Comparison of ENCODE assay signal across 16 mouse cellular contexts in the genomic region with DNA sequence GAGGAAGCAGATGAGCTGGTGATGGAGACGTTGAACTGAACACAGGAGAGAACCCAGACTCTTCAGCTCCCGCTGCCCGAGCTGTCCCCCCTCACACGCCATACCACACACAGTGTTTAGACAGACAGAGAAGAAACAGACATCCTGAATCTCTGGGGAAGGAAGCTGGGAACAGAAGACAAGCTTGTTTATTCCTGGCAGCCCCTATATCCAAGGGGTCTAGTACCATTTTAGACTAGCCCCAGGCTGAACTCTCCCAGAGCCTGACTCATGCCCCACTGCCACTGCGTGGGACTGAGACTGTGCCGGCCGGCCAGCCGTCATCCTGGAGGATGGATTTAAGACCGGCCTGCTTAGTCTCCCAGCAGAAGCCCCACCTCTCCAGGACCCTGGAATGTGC. TPM values are rescaled to one million over a fixed set of nuclear protein-coding genes. Genes with fewer than 3 reads are reported as not detected.
A peak's percentile ranks its signal among the peaks of the same experiment; 100 is the strongest.
DNase-seq lines count a peak whose midpoint lies in the region; ATAC-seq and TF ChIP-seq lines count a peak whose summit lies in the region.
"Had no signal": no experiment of that assay in that cellular context is flagged by ENCODE, and none has a peak within 500 bp of the region (broad histone marks: within the 10 kb centered on the region; RNA-seq: fewer than 3 reads in every experiment).

No protein-coding gene starts in this region.

- H3K9ac ChIP-seq in heart, embryonic 11.5 days (ENCODE audit: low read depth, low read length), result no peak overlapping the region
- no peak overlapping the region for H3K9ac ChIP-seq in lung, embryonic 14.5 days
- H3K9ac ChIP-seq in intestine, embryonic 15.5 days, result no peak overlapping the region
- H3K9ac ChIP-seq in stomach, embryonic 16.5 days (ENCODE audit: low read length), result no peak overlapping the region; the same call in 1 of the 2 replicates

- no peak for DNase-seq in heart, postnatal 36 days
- peak; percentile 60 for DNase-seq in lung, embryonic 14.5 days
- no peak for DNase-seq in lung, adult 18-20 months
- no peak for DNase-seq in urinary bladder, adult 18-20 months (ENCODE audit: low spot score in 2 of 2)
- no peak for DNase-seq in left cerebral cortex, postnatal 36 days (ENCODE audit: low spot score in 2 of 2)
- DNase-seq: adrenal gland, postnatal 14 days; B cell, adult 2 months; cerebellum, adult 2 months; gastrocnemius, adult 2 months; left cerebral cortex, postnatal 4 days; midbrain, embryonic 14.5 days; spleen, adult 18-20 months; thymus, postnatal 4 days had no signal

- no peak overlapping the region for H3K4me3 ChIP-seq in heart, embryonic 11.5 days (ENCODE audit: low read depth, low read length)
- H3K4me3 ChIP-seq in lung, embryonic 14.5 days (ENCODE audit: low read depth, low read length), result no peak overlapping the region
- no peak overlapping the region for H3K4me3 ChIP-seq in intestine, embryonic 15.5 days (replicated peaks)
- no peak overlapping the region for H3K4me3 ChIP-seq in stomach, embryonic 16.5 days (replicated peaks; ENCODE audit: low read length)
- H3K4me3 ChIP-seq: gastrocnemius, adult 2 months had no signal

- no peaks in the 10 kb centered on the region for H3K9me3 ChIP-seq in heart, embryonic 11.5 days (replicated peaks; ENCODE audit: control insufficient read depth, low read length)
- H3K9me3 ChIP-seq in lung, embryonic 14.5 days (ENCODE audit: low read depth, low read length), result no peaks in the 10 kb centered on the region
- H3K9me3 ChIP-seq in intestine, embryonic 15.5 days, result no peaks in the 10 kb centered on the region
- no peaks in the 10 kb centered on the region for H3K9me3 ChIP-seq in stomach, embryonic 16.5 days (replicated peaks; ENCODE audit: control insufficient read depth, low read length)

- no peak overlapping the region; the same call in 1 of the 2 replicates for H3K4me2 ChIP-seq in heart, embryonic 11.5 days
- H3K4me2 ChIP-seq in lung, embryonic 14.5 days, result peak overlapping the region; percentile 3; the same call in 1 of the 2 replicates
- H3K4me2 ChIP-seq in intestine, embryonic 15.5 days (replicated peaks), result peak overlapping the region; percentile 34
- H3K4me2 ChIP-seq in stomach, embryonic 16.5 days (ENCODE audit: low read depth, low read length), result peak overlapping the region; percentile 22

- H3K27ac ChIP-seq in heart, embryonic 11.5 days (ENCODE audit: low read depth, low read length), result peak overlapping the region; percentile 30
- 0 out of 2 replicates have a peak overlapping the region, but pooled peaks have one; percentile 33 for H3K27ac ChIP-seq in lung, embryonic 14.5 days (ENCODE audit: low read depth)
- peak overlapping the region; percentile 83 for H3K27ac ChIP-seq in intestine, embryonic 15.5 days
- H3K27ac ChIP-seq in stomach, embryonic 16.5 days (ENCODE audit: low read length), result peak overlapping the region; percentile 66
- H3K27ac ChIP-seq: gastrocnemius, adult 2 months had no signal

- 11% methylated on average over 9 of the region's 9 CpGs for WGBS in heart, embryonic 11.5 days (ENCODE audit: insufficient replicate concordance)
- WGBS in lung, embryonic 14.5 days, result 14% methylated on average over 9 of the region's 9 CpGs
- whole genome bisulfite sequencing in intestine, embryonic 15.5 days, result 19% methylated on average over 9 of the region's 9 CpGs
- WGBS in stomach, embryonic 16.5 days, result 22% methylated on average over 9 of the region's 9 CpGs

- H3K27me3 ChIP-seq in heart, embryonic 11.5 days (ENCODE audit: control insufficient read depth, insufficient read depth, low read length), result no peaks in the 10 kb centered on the region
- no peaks in the 10 kb centered on the region for H3K27me3 ChIP-seq in lung, embryonic 14.5 days (ENCODE audit: insufficient read depth, low read length)
- no peaks in the 10 kb centered on the region for H3K27me3 ChIP-seq in intestine, embryonic 15.5 days (replicated peaks)
- no peaks in the 10 kb centered on the region for H3K27me3 ChIP-seq in stomach, embryonic 16.5 days (ENCODE audit: control insufficient read depth, insufficient read depth, low read length)

- H3K36me3 ChIP-seq in heart, embryonic 11.5 days (ENCODE audit: control insufficient read depth, insufficient read depth, low read length), result peaks cover 7% of the 10 kb centered on the region
- H3K36me3 ChIP-seq in lung, embryonic 14.5 days (ENCODE audit: insufficient read depth), result peaks cover 13% of the 10 kb centered on the region
- H3K36me3 ChIP-seq in intestine, embryonic 15.5 days, result 0 out of 2 replicates have a peak, but pooled peaks cover 3% of the 10 kb centered on the region
- peaks cover 2% of the 10 kb centered on the region; the same call in 1 of the 2 replicates for H3K36me3 ChIP-seq in stomach, embryonic 16.5 days (ENCODE audit: control insufficient read depth, insufficient read depth, low read length)

- no peak for TF ChIP-seq CTCF in lung, embryonic 14.5 days (IDR thresholded peaks at IDR 0.05; ENCODE audit: low read depth)

- peaks cover 43% of the 10 kb centered on the region for H3K4me1 ChIP-seq in heart, embryonic 11.5 days (ENCODE audit: control insufficient read depth, insufficient read depth, low read length)
- no peaks in the 10 kb centered on the region for H3K4me1 ChIP-seq in lung, embryonic 14.5 days (ENCODE audit: insufficient read depth)
- H3K4me1 ChIP-seq in intestine, embryonic 15.5 days (replicated peaks), result peaks cover 34% of the 10 kb centered on the region
- H3K4me1 ChIP-seq in stomach, embryonic 16.5 days (ENCODE audit: control insufficient read depth, insufficient read depth, low read length), result peaks cover 17% of the 10 kb centered on the region; the same call in 1 of the 2 replicates

- ATAC-seq in heart, embryonic 11.5 days (replicated peaks; ENCODE audit: insufficient number of reproducible peaks, low FRiP score, low TSS enrichment), result peak; percentile 53; the same call in 1 of the 2 replicates
- ATAC-seq in lung, embryonic 14.5 days (ENCODE audit: insufficient read depth), result peak; percentile 47
- peak; percentile 72 for ATAC-seq in intestine, embryonic 15.5 days
- peak; percentile 79 for ATAC-seq in stomach, embryonic 16.5 days (ENCODE audit: insufficient read depth, low FRiP score)

- intact Hi-C loops in heart, postnatal 36 days (cut with DNase I), result no loop called here
- intact Hi-C loops in left cerebral cortex, postnatal 36 days (cut with DNase I), result no loop called here

RNA-seq across cellular contexts. Expression of a gene that starts 3.3 kb away (rescaled TPM):
- polyA plus RNA-seq in heart, embryonic 11.5 days (2014; fragmentation: Nextera tagmentation; extraction: Ambion mirVana), result 0.83 and 1.0 TPM in 2 replicates
- total RNA-seq in heart, postnatal 36 days (2021), result not detected
- polyA plus RNA-seq in lung, embryonic 14.5 days (2014; fragmentation: Nextera tagmentation; extraction: Ambion mirVana), result 0.18 and 0.57 TPM in 2 replicates
- 3.1 and 3.3 TPM in 2 replicates for polyA plus RNA-seq in intestine, embryonic 15.5 days (2015; fragmentation: Nextera tagmentation; extraction: Ambion mirVana)
- 1.0 and 1.2 TPM in 2 replicates for polyA plus RNA-seq in stomach, embryonic 16.5 days (2015; fragmentation: Nextera tagmentation; extraction: Ambion mirVana)
- total RNA-seq in left cerebral cortex, postnatal 36 days (2021), result not detected
- total RNA-seq: adrenal gland, postnatal 14 days; gastrocnemius, adult 2 months; left cerebral cortex, postnatal 4 days had no signal
- polyA plus RNA-seq: cerebellum, adult 2 months had no signal

RNA-seq across cellular contexts. Expression of a gene that starts 9.5 kb away (rescaled TPM):
- polyA plus RNA-seq in heart, embryonic 11.5 days (2014; fragmentation: Nextera tagmentation; extraction: Ambion mirVana), result 173 and 193 TPM in 2 replicates
- 100 to 1,000 TPM; 102 to 104 TPM for total RNA-seq in heart, postnatal 36 days (2021)
- 233 and 236 TPM in 2 replicates for polyA plus RNA-seq in lung, embryonic 14.5 days (2014; fragmentation: Nextera tagmentation; extraction: Ambion mirVana)
- polyA plus RNA-seq in intestine, embryonic 15.5 days (2015; fragmentation: Nextera tagmentation; extraction: Ambion mirVana), result 225 and 244 TPM in 2 replicates
- polyA plus RNA-seq in stomach, embryonic 16.5 days (2015; fragmentation: Nextera tagmentation; extraction: Ambion mirVana), result 227 and 252 TPM in 2 replicates
- total RNA-seq in left cerebral cortex, postnatal 36 days (2021), result 100 to 1,000 TPM; 139 to 143 TPM

RNA-seq across cellular contexts. Expression of a gene that starts 9.7 kb away (rescaled TPM):
- polyA plus RNA-seq in heart, embryonic 11.5 days (2014; fragmentation: Nextera tagmentation; extraction: Ambion mirVana), result 225 and 231 TPM in 2 replicates
- 100 to 1,000 TPM; 145 to 159 TPM for total RNA-seq in heart, postnatal 36 days (2021)
- polyA plus RNA-seq in lung, embryonic 14.5 days (2014; fragmentation: Nextera tagmentation; extraction: Ambion mirVana), result 103 and 104 TPM in 2 replicates
- 120 and 127 TPM in 2 replicates for polyA plus RNA-seq in intestine, embryonic 15.5 days (2015; fragmentation: Nextera tagmentation; extraction: Ambion mirVana)
- 108 and 119 TPM in 2 replicates for polyA plus RNA-seq in stomach, embryonic 16.5 days (2015; fragmentation: Nextera tagmentation; extraction: Ambion mirVana)
- 100 to 1,000 TPM; 151 to 166 TPM for total RNA-seq in left cerebral cortex, postnatal 36 days (2021)

RNA-seq across cellular contexts. Expression of a gene that starts 30.4 kb away (rescaled TPM):
- polyA plus RNA-seq in heart, embryonic 11.5 days (2014; fragmentation: Nextera tagmentation; extraction: Ambion mirVana), result 29.2 and 37.1 TPM in 2 replicates
- 10 to 100 TPM; 45.8 to 50.5 TPM for total RNA-seq in heart, postnatal 36 days (2021)
- 25.5 and 29.8 TPM in 2 replicates for polyA plus RNA-seq in lung, embryonic 14.5 days (2014; fragmentation: Nextera tagmentation; extraction: Ambion mirVana)
- polyA plus RNA-seq in intestine, embryonic 15.5 days (2015; fragmentation: Nextera tagmentation; extraction: Ambion mirVana), result 54.9 and 64.3 TPM in 2 replicates
- 105 and 150 TPM in 2 replicates for polyA plus RNA-seq in stomach, embryonic 16.5 days (2015; fragmentation: Nextera tagmentation; extraction: Ambion mirVana)
- total RNA-seq in left cerebral cortex, postnatal 36 days (2021), result 10 to 100 TPM; 21.5 to 26.4 TPM

RNA-seq across cellular contexts. Expression of a gene that starts 39.1 kb away (rescaled TPM):
- 387 and 411 TPM in 2 replicates for polyA plus RNA-seq in heart, embryonic 11.5 days (2014; fragmentation: Nextera tagmentation; extraction: Ambion mirVana)
- 100 to 1,000 TPM; 135 to 140 TPM for total RNA-seq in heart, postnatal 36 days (2021)
- polyA plus RNA-seq in lung, embryonic 14.5 days (2014; fragmentation: Nextera tagmentation; extraction: Ambion mirVana), result 365 and 370 TPM in 2 replicates
- polyA plus RNA-seq in intestine, embryonic 15.5 days (2015; fragmentation: Nextera tagmentation; extraction: Ambion mirVana), result 518 and 584 TPM in 2 replicates
- 544 and 546 TPM in 2 replicates for polyA plus RNA-seq in stomach, embryonic 16.5 days (2015; fragmentation: Nextera tagmentation; extraction: Ambion mirVana)
- 100 to 1,000 TPM; 259 to 262 TPM for total RNA-seq in left cerebral cortex, postnatal 36 days (2021)

Comparison
In these comparisons a context has a peak if more than half of its experiments do, and no peak if none do; other contexts are left out.
1. H3K27ac ChIP-seq: peak in every context shown above with its lines; median percentile 83 in intestine, embryonic 15.5 days; 66 in stomach, embryonic 16.5 days; 33 in lung, embryonic 14.5 days; 30 in heart, embryonic 11.5 days.